Mouse (Mus musculus) spleen, postnatal 14 days (tissue): ENCODE measurements around the gene Olfr535.
"Not testable (repeated sequence)": the region's sequence is repeated elsewhere in the genome, so short reads cannot be mapped to it uniquely, and the experiment has no call there.

ENCODE experiments used
- DNase-seq, 2 experiments: peaks; one replicate each; pipeline ENCODE4 v3.0.0; 2021 to 2022; ENCODE audit warnings: low spot score in 2 of 2

Gene Olfr535

GRCm38 (mm10) chr7:140483916-140484315, at the start of gene Olfr535:
Gene Olfr535, plus strand, starts transcription at chr7:140484216.
- no peak for DNase-seq

- DNase-seq: no peak
Measured at GRCm38 (mm10) chr7:140443141-140443540, 40.9 kb upstream of the Olfr535 start.

GRCm38 (mm10) chr7:140463070-140463469, 20.9 kb upstream of the Olfr535 start, which contains the start of gene Olfr533:
Gene Olfr533, plus strand, starts transcription at chr7:140463370.
- DNase-seq: not testable (repeated sequence)

GRCm38 (mm10) chr7:140477886-140478285, 6.1 kb upstream of the Olfr535 start:
- DNase-seq: no peak

GRCm38 (mm10) chr7:140478733-140479132, 5.3 kb upstream of the Olfr535 start:
- DNase-seq: no peak

GRCm38 (mm10) chr7:140488981-140489380, 5.0 kb downstream of the Olfr535 start:
- DNase-seq: no peak

- no peak for DNase-seq
Measured at GRCm38 (mm10) chr7:140494231-140494630, 10.2 kb downstream of the Olfr535 start.

GRCm38 (mm10) chr7:140494702-140495101, 10.7 kb downstream of the Olfr535 start:
- DNase-seq: no peak

- not testable (repeated sequence) for DNase-seq
Measured at GRCm38 (mm10) chr7:140507346-140508021, 23.5 kb downstream of the Olfr535 start, which contains the start of gene Olfr536. Gene Olfr536, minus strand, starts transcription at chr7:140507396.

GRCm38 (mm10) chr7:140539746-140540145, 55.7 kb downstream of the Olfr535 start:
- no peak for DNase-seq
